Mouse (Mus musculus): ENCODE measurements around the gene Prss57. TPM values are rescaled to one million over a fixed set of nuclear protein-coding genes. Genes with fewer than 3 reads are reported as not detected.

Gene Prss57
- 0.17 TPM for polyA plus RNA-seq (2017; shearing (Covaris generic))

DNA sequence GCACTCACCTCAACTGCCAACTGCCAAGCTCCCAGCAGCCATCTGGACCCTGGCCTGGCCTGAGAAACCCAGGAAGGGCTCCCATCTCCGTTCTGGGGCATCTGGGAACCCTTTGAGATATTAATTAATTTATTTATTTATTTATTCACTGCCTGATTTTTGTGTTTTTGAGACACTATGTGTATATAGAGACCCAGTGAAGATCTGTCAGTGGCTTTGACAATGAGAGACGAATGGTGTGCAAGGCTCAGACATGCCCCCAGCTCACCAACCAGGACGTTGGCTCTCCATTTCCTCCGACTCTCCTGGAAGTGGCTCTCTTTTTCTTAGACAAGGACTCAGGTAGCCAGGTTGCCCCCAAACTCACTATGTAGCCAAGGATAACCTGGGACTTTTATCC is at the start of gene Prss57:
Gene Prss57 (minus strand): TSS at position 101 of the 400 bp plus-strand sequence.

DNA sequence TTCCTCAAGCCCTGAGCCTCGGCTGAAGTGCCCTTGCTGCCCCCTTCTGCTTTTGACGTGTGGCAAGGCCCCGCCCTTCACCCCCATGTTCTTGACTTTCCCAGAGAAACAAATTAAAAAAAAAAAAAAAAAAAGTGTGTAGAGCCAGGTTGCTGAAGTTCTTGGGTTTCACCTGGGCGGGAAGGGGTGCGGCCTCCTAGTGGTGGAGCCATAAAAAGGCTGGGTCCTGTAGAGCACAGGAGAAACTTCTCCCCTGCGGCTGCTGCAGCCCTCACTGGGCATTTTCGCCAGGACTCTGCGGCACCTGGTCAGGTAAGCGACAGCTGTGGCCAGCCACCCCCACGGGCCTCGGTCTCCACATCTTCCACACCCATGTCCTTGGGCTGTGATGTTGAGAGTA is 30.0 kb upstream of the Prss57 start, which contains the start of gene Misp:
Gene Misp (plus strand): TSS at position 208 of the 400 bp plus-strand sequence.

DNA sequence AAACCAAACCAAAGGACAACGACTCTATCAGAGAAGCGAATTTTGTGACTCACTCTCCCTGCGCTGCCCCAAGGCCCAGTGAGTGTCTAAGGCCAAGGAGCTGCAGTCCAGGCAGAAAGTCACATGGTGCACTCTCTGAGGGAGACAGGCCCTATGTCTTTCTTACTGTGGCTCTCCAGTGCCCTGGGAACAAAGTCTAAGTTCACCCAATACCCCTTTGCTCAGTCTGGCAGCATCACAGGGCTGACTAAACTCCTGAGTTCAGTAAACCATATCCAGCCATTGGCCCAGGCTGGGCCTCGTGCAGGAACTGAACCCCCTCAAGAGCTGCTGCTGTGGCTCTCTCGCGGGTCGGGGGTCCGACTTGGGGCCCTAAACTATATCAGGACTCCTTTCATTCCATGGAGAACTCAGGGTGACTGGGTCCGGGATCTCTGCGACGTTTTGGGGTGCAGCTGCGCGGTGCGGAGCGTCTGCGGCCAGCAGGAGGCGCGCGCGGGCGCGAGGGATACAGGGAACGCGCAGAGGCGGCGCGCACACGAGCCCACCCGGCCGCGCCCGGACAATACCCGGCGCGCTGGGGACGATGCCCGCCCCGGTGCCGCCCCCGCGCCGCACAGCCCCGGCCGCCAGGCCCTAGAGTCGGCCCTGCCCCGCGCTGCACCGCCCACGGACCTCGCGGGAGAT is 2.4 kb upstream of the Prss57 start, which contains the start of gene Palm:
Gene Palm (plus strand): TSS at position 522 of the 687 bp plus-strand sequence.

DNA sequence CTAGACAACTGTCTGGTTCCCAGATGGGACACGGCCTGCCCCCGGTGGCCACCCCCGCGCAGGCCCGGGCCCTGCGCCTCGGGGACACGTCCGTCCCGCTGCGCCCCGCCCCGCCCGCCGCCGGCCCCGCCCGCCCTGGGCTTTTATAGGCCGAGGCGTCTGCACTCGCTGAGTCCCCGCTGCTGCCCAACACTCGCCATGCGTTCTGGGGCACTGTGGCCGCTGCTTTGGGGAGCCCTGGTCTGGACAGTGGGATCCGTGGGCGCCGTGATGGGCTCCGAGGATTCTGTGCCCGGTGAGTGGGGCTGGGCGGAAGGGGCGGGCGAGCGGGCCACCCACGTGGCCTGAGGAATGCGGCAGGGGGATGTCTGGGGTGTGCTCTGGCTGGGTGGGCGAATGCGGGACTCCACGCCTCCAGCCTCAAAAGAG is 13.6 kb downstream of the Prss57 start, which contains the start of gene Fstl3:
Gene Fstl3 (plus strand): TSS at position 170 of the 429 bp plus-strand sequence.

DNA sequence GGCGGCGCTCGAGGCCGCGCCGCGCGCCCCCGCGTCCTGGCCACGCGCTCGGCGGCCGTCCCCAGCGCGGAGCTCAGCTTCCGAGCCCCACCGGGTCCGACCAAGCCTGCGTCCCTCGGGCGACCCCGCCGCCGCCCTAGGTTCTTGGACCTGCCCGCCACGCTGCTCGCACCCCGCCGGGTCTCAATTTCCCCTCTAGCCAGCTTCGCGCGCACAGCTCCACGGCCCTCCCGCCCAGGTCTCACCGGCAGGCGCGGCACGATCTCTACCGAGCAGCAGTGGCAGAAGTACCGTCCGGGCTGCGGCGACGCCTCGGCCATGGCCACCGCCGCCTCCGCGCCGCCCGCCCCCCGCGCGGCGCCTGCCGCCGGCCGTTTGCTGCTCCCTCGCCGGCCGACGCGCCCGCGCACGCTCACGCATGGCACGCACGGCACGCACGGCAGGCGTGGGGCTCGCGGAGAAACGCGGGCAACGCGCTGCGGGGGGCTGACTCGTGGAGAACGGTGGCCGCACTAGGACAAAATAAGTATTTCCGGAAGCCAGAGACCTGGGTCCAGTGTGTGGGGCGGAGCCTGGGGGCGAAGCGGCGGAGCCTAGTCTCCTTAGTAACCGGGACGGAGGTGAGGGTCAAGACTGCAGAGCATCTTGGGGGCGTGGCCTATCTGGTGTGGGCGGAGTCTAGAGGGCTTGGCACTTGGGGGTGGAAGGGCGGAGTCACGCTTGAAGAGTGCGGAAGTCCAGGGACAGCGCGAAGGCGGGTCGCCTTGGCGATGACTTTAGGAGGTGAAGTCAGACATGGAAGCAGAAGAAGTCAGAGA is 24.0 kb downstream of the Prss57 start, which contains the start of gene Rnf126:
Gene Rnf126 (minus strand): TSS at position 445 of the 818 bp plus-strand sequence.

DNA sequence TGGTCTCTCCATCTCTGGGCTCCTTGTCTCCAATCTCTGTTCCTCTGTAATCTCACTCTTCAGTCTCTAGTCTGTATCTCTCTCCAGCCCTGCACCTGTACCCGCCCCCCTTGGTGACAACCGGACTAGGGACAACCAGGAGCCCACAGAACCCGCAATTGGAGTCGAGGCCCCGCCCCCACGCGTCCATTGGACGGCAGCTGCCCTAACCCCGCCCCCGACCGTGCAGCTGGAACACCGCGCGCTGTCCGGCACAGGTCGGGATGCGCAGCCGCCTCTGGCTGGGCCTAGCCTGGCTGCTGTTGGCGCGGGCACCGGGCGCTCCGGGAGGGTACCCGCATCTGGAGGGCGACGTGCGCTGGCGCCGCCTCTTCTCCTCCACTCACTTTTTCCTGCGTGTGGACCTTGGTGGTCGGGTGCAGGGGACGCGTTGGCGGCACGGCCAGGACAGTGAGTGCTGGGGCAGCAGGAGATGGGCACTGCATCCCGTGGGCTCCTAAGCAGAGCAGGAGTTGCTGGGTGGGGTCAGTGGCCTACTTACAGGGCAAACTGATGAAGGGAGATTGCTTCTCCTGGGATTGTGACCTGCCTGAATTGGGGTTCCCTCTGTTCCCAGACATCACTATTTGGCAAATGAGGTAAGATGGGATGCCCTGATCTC is 35.8 kb downstream of the Prss57 start, which contains the start of gene Fgf22:
Gene Fgf22 (plus strand): TSS at position 221 of the 661 bp plus-strand sequence.

DNA sequence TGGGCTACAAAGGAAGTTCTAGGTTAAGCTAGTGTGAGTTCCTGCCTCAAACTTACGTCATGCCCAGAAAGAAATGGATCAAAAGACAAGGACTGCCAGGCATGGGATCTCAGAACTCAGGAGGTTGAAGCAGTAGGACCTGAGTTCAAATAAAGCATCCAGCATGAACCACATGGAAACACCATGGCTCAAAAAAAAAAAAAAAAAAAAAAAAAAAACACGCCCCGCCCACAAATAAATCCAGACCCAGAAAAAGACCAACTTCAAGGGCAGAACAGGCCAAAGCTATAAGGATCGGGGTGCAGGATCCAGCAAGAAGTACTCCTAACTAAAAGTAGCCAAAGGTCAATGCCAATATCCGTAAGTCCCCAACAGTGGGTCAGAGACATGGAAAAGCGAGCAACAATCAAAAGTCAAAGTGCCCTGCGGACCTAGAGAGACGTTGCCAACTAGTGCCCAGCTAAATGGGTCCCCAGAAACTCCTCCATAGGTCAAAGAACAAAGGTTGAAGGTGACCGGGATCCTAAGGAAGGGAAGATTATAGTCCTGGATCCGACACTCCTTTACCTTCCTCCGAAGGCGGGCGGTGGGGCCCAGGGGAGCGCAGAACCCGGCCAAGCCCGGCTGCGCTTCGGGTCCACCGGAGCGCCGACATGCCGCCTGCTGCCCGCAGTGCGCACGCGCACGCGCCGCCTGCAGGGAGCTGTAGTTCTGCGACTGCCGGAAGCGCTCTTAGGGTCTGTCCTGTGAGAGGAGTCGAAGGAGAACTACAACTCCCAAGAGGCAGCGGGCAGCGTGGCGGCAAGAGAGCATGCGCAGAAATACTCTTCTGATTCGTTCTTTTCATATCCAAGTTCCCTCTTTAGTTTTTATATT is 44.6 kb downstream of the Prss57 start, which contains the start of gene Polrmt:
Gene Polrmt (minus strand): TSS at position 684 of the 876 bp plus-strand sequence.

Other genes with a start within 250 kb of the Prss57 start
- gene Mier2, start 235.8 kb downstream of the Prss57 start, polyA plus RNA-seq (2017; shearing (Covaris generic)) = 38.1 TPM
- 0.35 TPM for gene Theg, start 203.6 kb downstream of the Prss57 start, polyA plus RNA-seq (2017; shearing (Covaris generic))
- gene C2cd4c, start 176.9 kb downstream of the Prss57 start, polyA plus RNA-seq (2017; shearing (Covaris generic)) = not detected
- 0.17 TPM for gene Shc2, start 153.0 kb downstream of the Prss57 start, polyA plus RNA-seq (2017; shearing (Covaris generic))
- gene Odf3l2, start 145.2 kb downstream of the Prss57 start, polyA plus RNA-seq (2017; shearing (Covaris generic)) = not detected
- gene Madcam1, start 126.4 kb downstream of the Prss57 start, polyA plus RNA-seq (2017; shearing (Covaris generic)) = 0.54 TPM
- gene Tpgs1, start 121.6 kb downstream of the Prss57 start, polyA plus RNA-seq (2017; shearing (Covaris generic)) = 26.2 TPM
- 78.4 TPM for gene Cdc34, start 108.8 kb downstream of the Prss57 start, polyA plus RNA-seq (2017; shearing (Covaris generic))
- gene Gzmm, start 101.9 kb downstream of the Prss57 start, polyA plus RNA-seq (2017; shearing (Covaris generic)) = 8.2 TPM
- gene Bsg, start 86.5 kb downstream of the Prss57 start, polyA plus RNA-seq (2017; shearing (Covaris generic)) = 207 TPM
- gene Hcn2, start 74.3 kb downstream of the Prss57 start, polyA plus RNA-seq (2017; shearing (Covaris generic)) = not detected
- 31.9 TPM for gene Polrmt, start 44.4 kb downstream of the Prss57 start, polyA plus RNA-seq (2017; shearing (Covaris generic))
- gene Fgf22, start 35.9 kb downstream of the Prss57 start, polyA plus RNA-seq (2017; shearing (Covaris generic)) = not detected
- gene Rnf126, start 24.0 kb downstream of the Prss57 start, polyA plus RNA-seq (2017; shearing (Covaris generic)) = 41.8 TPM
- not detected for gene Fstl3, start 13.7 kb downstream of the Prss57 start, polyA plus RNA-seq (2017; shearing (Covaris generic))
- 4.5 TPM for gene Palm, start 2.6 kb upstream of the Prss57 start, polyA plus RNA-seq (2017; shearing (Covaris generic))
- 0.44 TPM for gene Misp, start 30.0 kb upstream of the Prss57 start, polyA plus RNA-seq (2017; shearing (Covaris generic))
- 478 TPM for gene Ptbp1, start 63.5 kb upstream of the Prss57 start, polyA plus RNA-seq (2017; shearing (Covaris generic))
- gene Prtn3, start 83.5 kb upstream of the Prss57 start, polyA plus RNA-seq (2017; shearing (Covaris generic)) = not detected
- 6.8 TPM for gene Plppr3, start 83.7 kb upstream of the Prss57 start, polyA plus RNA-seq (2017; shearing (Covaris generic))
- not detected for gene Elane, start 95.3 kb upstream of the Prss57 start, polyA plus RNA-seq (2017; shearing (Covaris generic))
- gene Cfd, start 99.9 kb upstream of the Prss57 start, polyA plus RNA-seq (2017; shearing (Covaris generic)) = not detected
- gene Med16, start 118.0 kb upstream of the Prss57 start, polyA plus RNA-seq (2017; shearing (Covaris generic)) = 27.3 TPM
- 19.6 TPM for gene Gm26602, start 119.9 kb upstream of the Prss57 start, polyA plus RNA-seq (2017; shearing (Covaris generic))
- gene Kiss1r, start 126.0 kb upstream of the Prss57 start, polyA plus RNA-seq (2017; shearing (Covaris generic)) = 0.26 TPM
- 117 TPM for gene R3hdm4, start 130.2 kb upstream of the Prss57 start, polyA plus RNA-seq (2017; shearing (Covaris generic))
- gene Arid3a, start 136.1 kb upstream of the Prss57 start, polyA plus RNA-seq (2017; shearing (Covaris generic)) = 9.7 TPM
- gene Wdr18, start 169.2 kb upstream of the Prss57 start, polyA plus RNA-seq (2017; shearing (Covaris generic)) = 74.2 TPM
- gene Grin3b, start 179.8 kb upstream of the Prss57 start, polyA plus RNA-seq (2017; shearing (Covaris generic)) = 0.49 TPM
- gene Tmem259, start 193.4 kb upstream of the Prss57 start, polyA plus RNA-seq (2017; shearing (Covaris generic)) = 26.7 TPM
- 580 TPM for gene Cnn2, start 197.6 kb upstream of the Prss57 start, polyA plus RNA-seq (2017; shearing (Covaris generic))
- 42.6 TPM for gene Abca7, start 205.5 kb upstream of the Prss57 start, polyA plus RNA-seq (2017; shearing (Covaris generic))
- gene Arhgap45, start 225.7 kb upstream of the Prss57 start, polyA plus RNA-seq (2017; shearing (Covaris generic)) = 732 TPM
- 104 TPM for gene Polr2e, start 248.8 kb upstream of the Prss57 start, polyA plus RNA-seq (2017; shearing (Covaris generic))